Mouse (Mus musculus) liver, embryonic 12.5 days (tissue): Measurements from ENCODE around the gene Efcab6. TPM values are rescaled to one million over a fixed set of nuclear protein-coding genes. Genes with fewer than 3 reads are reported as not detected.

ENCODE experiments used
- ATAC-seq: fragments of 200-750 bp; cut with Nextera tagmentation; 2 replicates; pipeline ENCODE4 v1.8.0; 2017; ENCODE audit warnings: moderate number of reproducible peaks, mild to moderate bottlenecking, moderate library complexity
- H3K27ac ChIP-seq: fragments of 300-500 bp; sonication (generic); 2 replicates; pipeline ENCODE4 v1.5.1; 2016; ENCODE audit warnings: mild to moderate bottlenecking
- H3K27me3 ChIP-seq: fragments of 300-500 bp; sonication (generic); replicated peaks from 2 replicates; pipeline ENCODE4 v1.6.1; 2016; ENCODE audit warnings: mild to moderate bottlenecking, moderate library complexity
- H3K36me3 ChIP-seq: fragments of 300-500 bp; sonication (generic); 2 replicates; pipeline ENCODE4 v1.6.1; 2016; ENCODE audit warnings: mild to moderate bottlenecking, moderate library complexity
- H3K4me1 ChIP-seq: fragments of 300-500 bp; sonication (generic); 2 replicates; pipeline ENCODE4 v1.6.1; 2016
- H3K4me2 ChIP-seq: fragments of 300-500 bp; sonication (generic); 2 replicates; pipeline ENCODE4 v1.6.1; 2016; ENCODE audit warnings: mild to moderate bottlenecking, moderate library complexity
- H3K4me3 ChIP-seq: fragments of 300-500 bp; sonication (generic); 2 replicates; pipeline ENCODE4 v1.5.1; 2016; ENCODE audit warnings: mild to moderate bottlenecking, moderate library complexity
- H3K9ac ChIP-seq: fragments of 300-500 bp; sonication (generic); 2 replicates; pipeline ENCODE4 v1.6.1; 2016; ENCODE audit warnings: mild to moderate bottlenecking, moderate library complexity
- H3K9me3 ChIP-seq: fragments of 300-500 bp; sonication (generic); replicated peaks from 2 replicates; pipeline ENCODE4 v1.6.1; 2016; ENCODE audit warnings: mild to moderate bottlenecking, moderate library complexity
- WGBS: fragments of 180-500 bp; shearing (Covaris S2); methylation state at CpG from one replicate; pipeline ENCODE4 v1.1.7; 2016; ENCODE audit not compliant: insufficient replicate concordance; 5-methylcytosine and 5-hydroxymethylcytosine counted together
- polyA plus RNA-seq: library from polyadenylated mRNA; unstranded; fragments of >200 nt; fragmentation: Nextera tagmentation; extraction: Ambion mirVana; gene quantifications from 2 replicates; pipeline ENCODE4 v1.2.1, GENCODE M21; 2016

Gene Efcab6
- polyA plus RNA-seq, 1 experiment from 2014 or later: not detected

DNA sequence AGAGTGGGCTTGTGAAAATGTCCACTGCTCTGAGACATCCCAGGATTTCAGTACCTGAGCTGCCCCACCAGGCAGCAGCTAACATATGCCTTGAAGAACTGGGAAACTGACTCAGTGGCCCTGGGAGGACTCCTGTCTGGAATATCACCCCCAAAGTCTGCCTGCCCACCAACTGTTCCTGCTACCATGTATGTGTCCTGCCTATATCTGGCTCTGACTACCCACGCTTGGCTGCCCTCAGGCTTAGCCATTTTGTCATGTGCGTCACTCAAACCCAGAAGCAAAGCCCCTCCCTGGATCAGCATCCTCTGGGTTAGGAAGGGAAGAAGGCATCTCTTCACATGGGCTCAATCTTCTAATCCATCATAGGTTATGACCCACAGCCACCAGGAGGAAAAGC is 14.3 kb upstream of the Efcab6 start:
- Histone ChIP-seq H3K4me1 (no peaks in the 10 kb centered on the region), H3K27ac (no peak overlapping the region), H3K9me3 (no peaks in the 10 kb centered on the region), H3K36me3 (no peaks in the 10 kb centered on the region), H3K9ac (no peak overlapping the region), H3K4me2 (no peak overlapping the region), H3K4me3 (no peak overlapping the region), H3K27me3 (peaks cover 15% of the 10 kb centered on the region)
- no peak for ATAC-seq
- 67% methylated on average over 2 of the region's 2 CpGs for WGBS

DNA sequence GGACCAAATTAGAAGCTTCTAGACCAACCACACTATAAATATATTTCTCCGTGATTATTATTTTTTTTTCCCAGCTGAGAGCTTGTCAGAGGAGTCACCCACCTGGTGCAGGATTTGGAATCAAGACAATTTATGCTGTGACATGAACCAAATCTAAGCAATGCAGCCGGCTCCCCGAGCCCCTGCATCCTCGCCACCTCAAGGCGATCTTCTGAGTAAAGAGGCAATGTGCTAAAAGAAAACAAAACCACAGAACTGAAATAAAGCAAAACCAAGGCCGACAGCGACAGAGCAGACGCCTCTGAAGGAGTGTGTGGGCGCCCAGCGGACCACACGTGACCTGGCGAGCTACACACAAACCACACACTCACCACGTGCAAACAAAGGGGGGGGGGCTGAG is 13.5 kb upstream of the Efcab6 start:
- H3K36me3 ChIP-seq: no peaks in the 10 kb centered on the region
- 57% methylated on average over 13 of the region's 13 CpGs for WGBS
- H3K9ac ChIP-seq: no peak overlapping the region
- no peak for ATAC-seq
- H3K4me2 ChIP-seq: no peak overlapping the region
- H3K9me3 ChIP-seq: no peaks in the 10 kb centered on the region
- no peak overlapping the region for H3K4me3 ChIP-seq
- H3K4me1 ChIP-seq: no peaks in the 10 kb centered on the region
- peaks cover 21% of the 10 kb centered on the region for H3K27me3 ChIP-seq
- no peak overlapping the region for H3K27ac ChIP-seq

DNA sequence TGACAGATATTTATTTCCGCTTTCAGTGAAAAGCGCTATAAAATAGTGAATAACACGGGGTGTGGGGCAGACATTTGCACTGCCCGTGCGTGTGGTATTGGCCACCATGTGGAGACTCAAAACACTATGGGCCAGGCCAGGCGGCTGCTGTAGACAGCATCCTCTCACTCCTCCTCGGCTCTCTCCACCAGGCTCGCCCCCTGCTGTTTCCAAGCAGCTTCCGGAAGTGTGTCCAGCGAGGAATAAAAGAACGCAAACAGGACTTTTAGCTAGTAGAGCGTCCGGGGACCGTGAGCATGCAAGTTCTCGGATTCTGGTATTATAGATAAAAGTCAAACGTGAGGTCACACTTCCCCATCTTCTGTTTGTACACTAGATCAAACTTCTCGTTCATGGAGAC is 12.0 kb upstream of the Efcab6 start:
- no peak overlapping the region for H3K9ac ChIP-seq
- H3K4me2 ChIP-seq: no peak overlapping the region
- peaks cover 34% of the 10 kb centered on the region for H3K27me3 ChIP-seq
- H3K4me1 ChIP-seq: no peaks in the 10 kb centered on the region
- WGBS: 57% methylated on average over 17 of the region's 17 CpGs
- no peak overlapping the region for H3K27ac ChIP-seq
- H3K4me3 ChIP-seq: no peak overlapping the region
- no peaks in the 10 kb centered on the region for H3K36me3 ChIP-seq
- no peaks in the 10 kb centered on the region for H3K9me3 ChIP-seq
- ATAC-seq: no peak

DNA sequence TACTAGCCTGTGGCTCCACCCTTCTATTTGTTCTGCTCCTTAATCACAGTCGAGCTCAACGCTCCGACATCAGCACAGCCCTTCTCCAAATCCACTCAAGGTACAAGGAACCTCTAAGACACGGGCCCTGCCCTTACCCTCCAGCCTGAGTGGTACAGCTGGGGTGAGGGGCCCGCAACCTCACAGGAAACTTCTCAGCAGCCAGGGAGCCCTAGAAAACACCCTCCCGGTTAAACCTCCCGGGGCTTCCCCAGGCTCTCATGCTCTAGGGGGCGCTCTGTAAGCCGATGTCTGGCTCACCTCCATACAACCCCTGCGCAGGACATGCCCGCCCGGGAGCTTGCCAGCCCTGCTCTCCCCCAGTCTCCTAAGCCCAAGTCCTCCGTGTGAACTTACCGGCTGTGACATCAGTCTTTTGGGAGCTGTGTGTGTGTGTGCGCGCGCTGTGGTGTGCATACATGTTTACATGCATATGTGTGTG is 9.6 kb upstream of the Efcab6 start:
- Histone ChIP-seq H3K4me1 (no peaks in the 10 kb centered on the region), H3K9me3 (no peaks in the 10 kb centered on the region), H3K36me3 (no peaks in the 10 kb centered on the region), H3K4me2 (no peak overlapping the region), H3K4me3 (no peak overlapping the region), H3K27ac (no peak overlapping the region), H3K9ac (no peak overlapping the region), H3K27me3 (peaks cover 58% of the 10 kb centered on the region)
- ATAC-seq: no peak
- 24% methylated on average over 17 of the region's 17 CpGs for WGBS

DNA sequence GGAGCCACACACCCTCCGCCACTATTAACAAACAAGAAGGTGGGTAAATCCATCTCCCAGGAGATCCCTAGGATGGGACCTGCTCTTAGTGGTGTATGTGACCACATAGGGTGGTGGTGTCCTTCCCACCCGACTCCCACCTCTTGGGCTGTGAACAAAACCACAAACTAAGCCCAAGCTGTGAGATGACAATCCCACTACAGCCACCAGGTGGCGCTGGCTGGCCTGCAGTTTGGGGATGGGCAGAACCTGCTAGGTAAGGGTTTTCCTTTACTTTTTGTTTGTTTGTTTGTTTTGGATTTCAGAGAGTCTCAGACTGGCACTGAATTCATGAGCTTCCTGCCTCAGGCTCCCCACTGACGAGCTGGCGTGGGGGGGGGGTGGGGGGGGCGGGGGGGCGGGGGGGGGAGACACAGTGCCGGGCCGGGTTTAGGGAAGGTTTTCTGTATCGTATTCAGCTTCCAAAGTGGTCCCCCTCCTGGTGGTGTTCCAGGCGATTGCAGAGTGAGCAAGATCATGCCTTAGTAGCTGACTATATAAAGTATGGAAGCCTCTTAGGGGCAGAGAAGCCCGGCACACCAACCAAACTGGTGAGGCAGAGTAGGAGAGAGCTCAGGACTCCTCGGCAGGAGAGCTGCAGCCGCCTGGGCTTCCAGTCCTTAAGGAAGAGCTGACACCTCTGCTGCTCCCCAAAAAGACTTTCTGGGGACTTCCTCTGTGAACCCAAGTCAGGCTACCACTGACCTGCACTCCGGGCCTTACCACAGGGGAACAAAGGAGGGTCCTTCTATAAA is 8.9 kb upstream of the Efcab6 start:
- Histone ChIP-seq H3K9me3 (no peaks in the 10 kb centered on the region), H3K36me3 (no peaks in the 10 kb centered on the region), H3K4me2 (no peak overlapping the region), H3K27me3 (peaks cover 65% of the 10 kb centered on the region), H3K4me3 (no peak overlapping the region), H3K4me1 (no peaks in the 10 kb centered on the region), H3K9ac (no peak overlapping the region), H3K27ac (no peak overlapping the region)
- WGBS: 11% methylated on average over 15 of the region's 15 CpGs
- no peak for ATAC-seq

DNA sequence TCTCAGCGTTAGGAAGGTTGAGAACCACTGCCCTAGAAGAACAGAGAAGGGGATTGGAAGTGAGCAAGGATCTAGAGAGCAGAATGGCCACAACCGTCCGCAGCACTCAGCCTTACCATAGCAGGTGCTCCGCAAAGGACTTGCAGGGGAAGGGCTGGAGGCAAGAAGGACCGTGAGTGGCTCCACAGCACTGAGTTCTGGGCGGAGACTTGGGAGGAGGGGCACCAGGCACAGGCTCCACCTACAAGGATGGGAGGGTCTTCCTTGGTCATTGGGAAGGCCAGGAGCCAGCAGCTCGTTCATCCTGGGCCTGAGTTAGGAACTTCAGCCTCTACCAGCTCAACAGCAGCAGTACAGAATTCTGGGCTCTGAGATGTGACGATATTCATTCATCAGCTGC is 7.9 kb upstream of the Efcab6 start:
- Histone ChIP-seq H3K4me3 (no peak overlapping the region), H3K36me3 (no peaks in the 10 kb centered on the region), H3K27ac (no peak overlapping the region), H3K9ac (no peak overlapping the region), H3K27me3 (peaks cover 75% of the 10 kb centered on the region), H3K4me2 (no peak overlapping the region), H3K9me3 (no peaks in the 10 kb centered on the region), H3K4me1 (no peaks in the 10 kb centered on the region)
- WGBS: 17% methylated on average over 8 of the region's 8 CpGs
- no peak for ATAC-seq

DNA sequence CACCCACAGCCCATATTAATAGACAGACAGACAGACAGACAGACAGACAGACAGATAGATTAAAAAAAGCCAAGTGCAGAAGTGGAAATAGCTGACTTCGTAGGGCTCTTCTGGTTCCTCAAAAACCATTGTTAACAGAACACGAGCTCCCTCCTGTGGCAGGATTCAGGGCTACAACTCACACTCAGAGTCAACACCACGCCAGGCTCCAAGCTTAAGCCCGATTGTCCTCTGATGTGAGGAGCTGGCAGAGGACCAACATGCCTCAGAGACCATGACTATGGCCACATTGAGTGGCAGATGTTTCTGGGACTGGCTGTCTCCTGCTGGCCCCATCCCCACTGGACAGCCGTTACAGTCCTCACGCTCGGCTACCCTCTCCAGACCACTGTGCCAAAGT is 7.0 kb upstream of the Efcab6 start:
- Histone ChIP-seq H3K4me2 (no peak overlapping the region), H3K9ac (no peak overlapping the region), H3K4me1 (no peaks in the 10 kb centered on the region), H3K36me3 (no peaks in the 10 kb centered on the region), H3K4me3 (no peak overlapping the region), H3K27ac (no peak overlapping the region), H3K9me3 (no peaks in the 10 kb centered on the region), H3K27me3 (peaks cover 83% of the 10 kb centered on the region)
- ATAC-seq: no peak
- WGBS: 26% methylated on average over 7 of the region's 7 CpGs

DNA sequence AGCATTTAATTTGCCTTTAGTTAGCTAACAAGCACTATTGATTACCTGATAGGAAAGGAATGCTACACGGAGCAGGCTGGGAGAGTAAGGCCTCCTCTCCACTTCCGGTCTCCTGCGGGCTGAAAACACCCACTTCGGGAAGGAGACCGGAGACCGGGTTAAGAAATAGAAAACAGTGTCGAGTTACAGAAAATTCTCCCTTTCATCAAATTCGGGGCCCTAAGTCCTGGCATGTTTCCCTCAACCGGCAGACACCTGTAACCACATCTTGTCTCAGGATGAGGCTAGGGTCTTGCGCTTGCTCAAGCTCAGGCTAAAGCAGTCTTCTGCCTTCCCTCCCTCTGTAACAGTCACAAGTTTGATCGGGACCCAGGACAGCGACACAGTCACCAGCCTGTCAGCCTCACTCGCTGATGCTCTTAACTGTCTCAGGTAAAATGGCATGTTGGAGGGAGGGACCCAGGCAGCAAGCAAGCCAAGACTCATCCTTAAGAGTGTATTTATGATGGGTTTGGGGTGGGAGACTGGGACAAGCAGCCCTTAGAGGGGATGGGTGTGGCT is 5.0 kb upstream of the Efcab6 start:
- no peaks in the 10 kb centered on the region for H3K4me1 ChIP-seq
- no peak overlapping the region for H3K4me3 ChIP-seq
- no peak for ATAC-seq
- 0 out of 2 replicates have a peak, but pooled peaks cover 4% of the 10 kb centered on the region for H3K9me3 ChIP-seq
- 2% methylated on average over 13 of the region's 13 CpGs for WGBS
- peaks cover 85% of the 10 kb centered on the region for H3K27me3 ChIP-seq
- H3K27ac ChIP-seq: no peak overlapping the region
- no peak overlapping the region for H3K4me2 ChIP-seq
- no peak overlapping the region for H3K9ac ChIP-seq
- no peaks in the 10 kb centered on the region for H3K36me3 ChIP-seq

DNA sequence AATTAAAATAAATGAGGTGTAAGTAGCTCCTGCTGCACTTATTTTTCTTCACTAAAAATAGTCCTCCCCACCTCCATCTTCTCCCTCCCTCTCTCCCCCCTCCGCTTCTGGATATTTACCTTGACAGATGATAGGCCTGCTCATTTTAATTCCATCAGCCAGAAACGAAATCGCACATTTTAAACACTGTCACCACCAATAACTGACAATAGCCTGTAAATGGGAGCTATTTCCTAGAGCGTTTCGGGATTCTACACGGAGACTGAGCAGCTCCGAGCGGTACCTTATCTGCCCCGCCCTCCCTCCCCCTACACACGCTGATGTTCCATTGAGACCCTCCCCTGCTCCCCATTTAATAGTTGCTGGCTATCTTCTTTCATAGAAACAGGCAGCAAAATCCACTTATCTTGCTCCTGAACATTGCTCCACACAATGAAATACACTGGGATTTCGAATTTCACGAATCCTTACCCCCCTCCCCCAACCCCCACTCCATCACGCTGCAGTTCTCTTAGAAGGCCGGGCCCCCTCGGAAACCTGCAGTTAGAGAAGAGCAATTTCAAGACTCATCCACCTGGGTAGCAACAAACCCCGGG is 4.4 kb upstream of the Efcab6 start:
- no peak overlapping the region for H3K9ac ChIP-seq
- ATAC-seq: no peak
- no peak overlapping the region for H3K4me3 ChIP-seq
- H3K27me3 ChIP-seq: peaks cover 85% of the 10 kb centered on the region
- no peaks in the 10 kb centered on the region for H3K36me3 ChIP-seq
- 0 out of 2 replicates have a peak, but pooled peaks cover 4% of the 10 kb centered on the region for H3K9me3 ChIP-seq
- 10% methylated on average over 16 of the region's 16 CpGs for WGBS
- H3K4me2 ChIP-seq: no peak overlapping the region
- no peaks in the 10 kb centered on the region for H3K4me1 ChIP-seq
- no peak overlapping the region for H3K27ac ChIP-seq

DNA sequence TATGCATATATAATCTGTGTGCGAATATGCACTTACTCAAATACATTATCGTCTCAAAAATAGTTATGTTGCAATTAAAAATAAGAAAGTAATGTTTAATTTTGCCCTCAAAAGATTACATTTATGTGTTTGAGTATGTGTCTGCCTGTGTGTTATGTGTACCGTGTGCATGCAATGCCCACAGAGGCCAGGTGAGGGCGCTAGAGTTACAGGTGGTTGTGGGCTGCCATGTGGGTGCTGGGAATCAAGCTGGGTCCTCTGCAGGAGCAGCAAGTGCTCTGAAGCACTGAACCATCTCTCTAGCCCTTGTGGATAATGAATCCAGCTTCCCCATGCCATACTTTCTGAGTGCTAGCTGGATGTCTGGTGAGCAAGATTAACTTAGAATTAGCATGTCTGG is 522 bp upstream of the Efcab6 start:
- 0 out of 2 replicates have a peak, but pooled peaks cover 4% of the 10 kb centered on the region for H3K9me3 ChIP-seq
- H3K9ac ChIP-seq: no peak overlapping the region
- no peaks in the 10 kb centered on the region for H3K36me3 ChIP-seq
- H3K4me2 ChIP-seq: no peak overlapping the region
- ATAC-seq: no peak
- no peak overlapping the region for H3K27ac ChIP-seq
- 62% methylated on average over 4 of the region's 4 CpGs for WGBS
- no peaks in the 10 kb centered on the region for H3K4me1 ChIP-seq
- H3K27me3 ChIP-seq: peaks cover 55% of the 10 kb centered on the region
- no peak overlapping the region for H3K4me3 ChIP-seq

DNA sequence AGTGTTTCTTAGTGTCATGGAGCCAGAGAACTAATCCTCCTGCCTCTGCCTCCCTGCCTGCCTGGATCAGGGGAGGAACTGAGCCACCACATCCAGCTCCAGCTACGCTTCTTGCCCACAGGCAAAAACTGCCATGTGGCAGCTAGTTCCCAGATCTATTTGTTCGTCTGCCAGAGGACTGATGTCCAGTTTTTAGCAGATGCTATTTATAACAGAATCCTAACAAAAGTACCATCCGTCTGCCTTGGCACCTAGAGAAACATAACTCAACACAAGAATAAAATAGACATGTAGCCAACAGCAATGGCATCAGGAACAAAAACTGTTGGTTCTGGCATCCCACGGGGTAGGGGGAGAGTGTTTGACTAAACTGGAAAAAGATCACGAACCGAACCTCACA is 6.3 kb downstream of the Efcab6 start:
- Histone ChIP-seq H3K27me3 (peaks cover 6% of the 10 kb centered on the region; the same call in 1 of the 2 replicates), H3K4me3 (no peak overlapping the region), H3K4me2 (no peak overlapping the region), H3K27ac (no peak overlapping the region), H3K36me3 (no peaks in the 10 kb centered on the region), H3K4me1 (no peaks in the 10 kb centered on the region), H3K9me3 (no peaks in the 10 kb centered on the region), H3K9ac (no peak overlapping the region)
- WGBS: 57% methylated on average over 6 of the region's 6 CpGs
- no peak for ATAC-seq

DNA sequence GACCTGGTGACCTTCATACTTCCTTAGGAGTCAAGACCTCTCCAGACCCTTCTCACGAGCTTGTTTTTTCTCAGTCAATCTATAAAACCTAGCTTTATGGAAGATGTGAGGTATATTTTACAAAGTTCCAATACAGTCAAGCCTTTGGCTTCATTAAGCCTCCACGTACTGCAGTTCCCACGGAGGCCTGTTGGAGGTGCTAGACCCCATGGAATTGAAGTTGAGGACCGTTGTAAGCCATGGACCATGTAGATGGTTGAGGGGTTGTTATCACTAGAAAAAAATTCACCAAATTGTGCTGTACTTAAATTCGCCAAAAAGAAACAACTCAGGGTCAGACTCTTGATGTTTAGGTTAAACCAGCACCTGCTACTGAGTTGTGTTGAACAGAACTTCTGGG is 9.1 kb downstream of the Efcab6 start:
- no peaks in the 10 kb centered on the region for H3K36me3 ChIP-seq
- H3K9me3 ChIP-seq: no peaks in the 10 kb centered on the region
- no peak overlapping the region for H3K9ac ChIP-seq
- peaks cover 6% of the 10 kb centered on the region; the same call in 1 of the 2 replicates for H3K27me3 ChIP-seq
- H3K4me1 ChIP-seq: no peaks in the 10 kb centered on the region
- WGBS: 45% methylated on average over 5 of the region's 5 CpGs
- no peak overlapping the region for H3K4me3 ChIP-seq
- ATAC-seq: no peak
- no peak overlapping the region for H3K27ac ChIP-seq
- H3K4me2 ChIP-seq: no peak overlapping the region
